Mouse (Mus musculus): ENCODE data around the gene Pf4.

DNA sequence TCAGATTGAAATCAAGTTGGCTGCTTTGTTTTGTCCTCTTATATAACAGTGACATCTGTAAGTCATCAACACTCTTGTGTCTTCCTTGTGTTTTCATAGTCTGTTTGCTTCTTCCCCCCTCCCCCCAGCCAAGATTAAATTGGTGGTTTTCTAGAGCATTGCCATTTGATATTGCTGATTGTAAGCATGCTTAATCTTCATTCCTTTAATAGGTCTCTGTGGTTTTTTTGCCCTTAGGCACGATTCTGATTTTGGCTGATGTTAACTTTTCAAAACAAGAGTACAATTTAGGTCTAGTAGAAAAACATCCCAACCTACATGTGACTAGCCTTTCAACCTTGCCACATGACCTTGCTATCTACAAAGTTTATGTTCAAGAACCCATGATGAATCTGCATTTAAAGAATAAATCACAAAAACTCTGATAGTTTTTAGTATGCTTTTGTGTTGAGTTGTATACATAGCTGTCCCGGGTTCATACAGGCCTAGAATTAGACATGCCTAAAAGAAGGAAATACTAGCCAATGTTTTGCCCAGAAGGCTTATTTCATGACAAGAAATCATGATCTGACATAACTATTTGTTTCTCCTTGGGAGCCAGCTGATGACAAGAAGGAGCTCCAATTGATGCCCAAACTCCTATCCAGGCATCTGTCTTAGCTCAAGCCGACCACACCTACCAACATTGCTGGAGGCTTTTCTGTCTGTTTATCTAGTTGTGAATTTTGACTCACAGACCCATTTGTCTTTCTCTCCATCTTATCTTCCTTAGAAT lies 35.1 kb downstream of the Pf4 start:
- TF ChIP-seq CTCF (IDR thresholded peaks at IDR 0.05; ENCODE audit: low read depth, low read length) (no peak), POLR2A (IDR thresholded peaks at IDR 0.05; ENCODE audit: insufficient read depth, low read length) (no peak)
